Mouse (Mus musculus) skeletal muscle tissue, adult 2 months (tissue): ENCODE results near the gene Nlrp4c.
A peak's percentile ranks its signal among the peaks of the same experiment; 100 is the strongest.
"Not testable (repeated sequence)": the region's sequence is repeated elsewhere in the genome, so short reads cannot be mapped to it uniquely, and the experiment has no call there.

Source experiments
- DNase-seq: peaks from one replicate; pipeline ENCODE4 v3.0.0-alpha.2; 2012; ENCODE audit warnings: low read depth, low spot score

Gene Nlrp4c

GRCm38 (mm10) chr7:6044861-6045260, at the start of gene Nlrp4c:
TSS of gene Nlrp4c (plus strand) at chr7:6045161.
- DNase-seq: no peak

GRCm38 (mm10) chr7:6010910-6011309, 34.1 kb upstream of the Nlrp4c start, which contains the start of gene Vmn1r65:
TSS of gene Vmn1r65 (minus strand) at chr7:6011010.
- no peak for DNase-seq

- no peak for DNase-seq
Observed at GRCm38 (mm10) chr7:6119501-6119900, 74.5 kb downstream of the Nlrp4c start.

- not testable (repeated sequence) for DNase-seq
Observed at GRCm38 (mm10) chr7:6120104-6120503, 75.1 kb downstream of the Nlrp4c start.

GRCm38 (mm10) chr7:6121128-6121527, 76.2 kb downstream of the Nlrp4c start:
- not testable (repeated sequence) for DNase-seq

- DNase-seq: peak; percentile 81
Observed at GRCm38 (mm10) chr7:6126690-6127448, 81.9 kb downstream of the Nlrp4c start.

GRCm38 (mm10) chr7:6130346-6130745, 85.4 kb downstream of the Nlrp4c start:
- DNase-seq: no peak

- DNase-seq: no peak
Observed at GRCm38 (mm10) chr7:6132646-6133045, 87.7 kb downstream of the Nlrp4c start.

- DNase-seq: no peak
Observed at GRCm38 (mm10) chr7:6136497-6136896, 91.5 kb downstream of the Nlrp4c start.

GRCm38 (mm10) chr7:6139295-6139694, 94.3 kb downstream of the Nlrp4c start:
- DNase-seq: no peak

GRCm38 (mm10) chr7:6143991-6144531, 99.1 kb downstream of the Nlrp4c start:
- DNase-seq: no peak

- no peak for DNase-seq
Observed at GRCm38 (mm10) chr7:6145423-6146188, 100.6 kb downstream of the Nlrp4c start.

- DNase-seq: no peak
Observed at GRCm38 (mm10) chr7:6146194-6146981, 101.4 kb downstream of the Nlrp4c start.

GRCm38 (mm10) chr7:6146982-6147325, 102.0 kb downstream of the Nlrp4c start:
- no peak for DNase-seq

- no peak for DNase-seq
Observed at GRCm38 (mm10) chr7:6147688-6148087, 102.7 kb downstream of the Nlrp4c start.

- DNase-seq: no peak
Observed at GRCm38 (mm10) chr7:6151266-6151665, 106.3 kb downstream of the Nlrp4c start.

- peak; percentile 86 for DNase-seq
Observed at GRCm38 (mm10) chr7:6152036-6152435, 107.1 kb downstream of the Nlrp4c start.

GRCm38 (mm10) chr7:6153131-6153530, 108.2 kb downstream of the Nlrp4c start:
- DNase-seq: no peak

GRCm38 (mm10) chr7:6154164-6154563, 109.2 kb downstream of the Nlrp4c start:
- DNase-seq: no peak
